Mouse (Mus musculus) retina, postnatal 7 days (tissue): Measurements from ENCODE around the gene Gm7849.
"Not testable (repeated sequence)": the region's sequence is repeated elsewhere in the genome, so short reads cannot be mapped to it uniquely, and the experiment has no call there.

Experiments
- DNase-seq: peaks from one replicate; pipeline ENCODE4 v3.0.0-alpha.2; 2012; ENCODE audit warnings: low read depth, low spot score

The Gm7849 gene

DNA sequence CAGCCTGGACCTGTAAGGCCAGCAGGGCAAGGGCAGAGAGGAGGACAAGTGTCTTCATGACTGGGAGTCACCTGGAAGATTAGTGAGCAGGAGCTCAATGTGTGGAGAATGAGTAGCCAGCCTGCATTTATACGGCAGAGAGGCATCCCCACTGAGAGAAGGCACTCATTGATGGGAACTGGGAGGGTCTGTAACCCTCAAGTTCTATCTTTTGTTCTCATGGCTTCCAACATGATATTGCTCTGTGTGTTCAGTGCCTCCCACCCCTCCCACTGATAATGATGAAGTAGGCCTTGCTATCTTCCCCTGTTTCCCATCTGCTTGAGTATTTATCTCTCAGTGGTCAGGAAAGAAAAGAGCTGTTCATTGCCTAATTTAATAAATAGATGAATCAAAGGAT is at the start of gene Gm7849:
Gene Gm7849 (minus strand): TSS at position 101 of the 400 bp plus-strand sequence.
- DNase-seq: not testable (repeated sequence)

DNA sequence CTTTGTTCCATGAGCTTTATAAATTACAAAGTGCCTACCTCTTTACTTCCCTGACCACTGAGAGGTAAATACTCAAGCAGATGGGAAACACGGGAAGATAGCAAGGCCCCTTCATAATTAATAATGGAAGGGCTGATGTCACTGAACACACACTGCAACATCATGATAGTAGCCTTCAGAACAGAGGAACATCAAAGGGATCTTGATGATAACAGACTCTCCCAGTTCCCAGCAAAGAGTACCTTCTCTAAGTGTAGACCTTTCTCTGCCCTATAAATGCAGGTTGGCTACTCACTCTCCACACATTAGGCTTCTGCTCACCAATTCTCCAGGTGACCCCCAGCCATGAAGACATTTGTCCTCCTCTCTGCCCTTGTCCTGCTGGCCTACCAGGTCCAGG is 29.2 kb downstream of the Gm7849 start, which contains the start of gene Defa36:
Gene Defa36 (plus strand): TSS at position 301 of the 400 bp plus-strand sequence.
- DNase-seq: not testable (repeated sequence)
